Mouse (Mus musculus) CH12.LX (cell line): ENCODE measurements at regions not wholly inside any gene's neighbourhood (a gene's known extent, or its start where the extent isn't known, plus 50 kb on each side); places are given as distances from the start of the nearest gene placed in this dataset.

Source experiments
- DNase-seq: peaks from one replicate; pipeline ENCODE4 v3.0.0-alpha.2; 2013; ENCODE audit errors: extremely low read depth
- H3K27ac ChIP-seq: 2 replicates; pipeline ENCODE4 v1.5.1; 2012; ENCODE audit warnings: low read depth, mild to moderate bottlenecking, control low read depth, moderate library complexity; ENCODE audit not compliant: insufficient read depth
- H3K27me3 ChIP-seq: replicated peaks from 2 replicates; pipeline ENCODE3; 2012; ENCODE audit warnings: inconsistent platforms
- H3K36me3 ChIP-seq, 2 experiments: replicated peaks in 1 of 2; 2 replicates each; pipeline versions ENCODE3 to v1.6.1; 2012; ENCODE audit warnings: inconsistent platforms in 1 of 2, low read length in 1 of 2, mild to moderate bottlenecking in 1 of 2, mixed read lengths in 1 of 2, moderate library complexity in 1 of 2; ENCODE audit not compliant: control insufficient read depth in 1 of 2, insufficient read depth in 1 of 2
- H3K4me1 ChIP-seq, 2 experiments: 2 replicates each; pipeline ENCODE4 v1.6.1; 2012; ENCODE audit warnings: inconsistent platforms in 1 of 2, moderate library complexity in 1 of 2; ENCODE audit not compliant: insufficient read depth in 2 of 2, control insufficient read depth in 1 of 2
- H3K4me2 ChIP-seq: 2 replicates; pipeline ENCODE4 v1.6.1; 2012; ENCODE audit warnings: low read depth, mild to moderate bottlenecking, control low read depth; ENCODE audit not compliant: poor library complexity, insufficient read depth, severe bottlenecking
- H3K4me3 ChIP-seq, 3 experiments: fragments of 150-350 bp in 1 of 3; sonication (generic) in 1 of 3; replicated peaks in 1 of 3; 2 replicates each; pipeline versions ENCODE3 to v1.5.1; 2011 to 2012; ENCODE audit warnings: low read depth in 2 of 3, low read length in 2 of 3, mild to moderate bottlenecking in 2 of 3, moderate library complexity in 2 of 3, control low read depth in 1 of 3, improper control_type of control experiment in 1 of 3, inconsistent platforms in 1 of 3, mixed read lengths in 1 of 3; ENCODE audit not compliant: poor library complexity in 1 of 3
- H3K79me2 ChIP-seq: replicated peaks from 2 replicates; pipeline ENCODE4 v1.6.1; 2012; ENCODE audit warnings: mild to moderate bottlenecking, moderate library complexity; ENCODE audit not compliant: control insufficient read depth, poor library complexity, insufficient read depth, severe bottlenecking; ENCODE audit errors: extremely low read depth
- H3K9ac ChIP-seq: 2 replicates; pipeline ENCODE4 v1.6.1; 2012; ENCODE audit warnings: low read depth, mild to moderate bottlenecking, control low read depth, moderate library complexity; ENCODE audit not compliant: insufficient read depth
- H3K9me3 ChIP-seq: replicated peaks from 2 replicates; pipeline ENCODE3; 2012; ENCODE audit warnings: low read length, inconsistent platforms, mixed read lengths
- BHLHE40 ChIP-seq: IDR thresholded peaks from 2 replicates; pipeline ENCODE4 v1.6.1; 2011; ENCODE audit warnings: mild to moderate bottlenecking, low read depth, low read length, improper control_type of control experiment
- CHD2 ChIP-seq: IDR thresholded peaks from 2 replicates; pipeline ENCODE4 v1.6.1; 2011; ENCODE audit warnings: low read length, improper control_type of control experiment
- CTCF ChIP-seq, 2 experiments: IDR thresholded peaks in 1 of 2; conservative IDR thresholded peaks in 1 of 2; 2 replicates each; pipeline ENCODE4 v1.5.1; 2011 to 2012; ENCODE audit warnings: low read depth in 2 of 2, low read length in 2 of 2, improper control_type of control experiment in 1 of 2, inconsistent platforms in 1 of 2, mild to moderate bottlenecking in 1 of 2, moderate library complexity in 1 of 2
- E2F4 ChIP-seq: IDR thresholded peaks from 2 replicates; pipeline ENCODE4 v1.6.1; 2011; ENCODE audit warnings: low read depth, low read length, improper control_type of control experiment; ENCODE audit not compliant: insufficient replicate concordance
- GABPA ChIP-seq: IDR thresholded peaks from 2 replicates; pipeline ENCODE4 v1.6.1; 2012; ENCODE audit warnings: low read depth, low read length, improper control_type of control experiment, inconsistent platforms; ENCODE audit not compliant: insufficient replicate concordance
- JUN ChIP-seq: IDR thresholded peaks from 2 replicates; pipeline ENCODE4 v1.6.1; 2011; ENCODE audit warnings: low read depth, mild to moderate bottlenecking, low read length, improper control_type of control experiment, moderate library complexity; ENCODE audit not compliant: insufficient read depth
- KAT2A ChIP-seq: IDR thresholded peaks from 2 replicates; pipeline ENCODE4 v1.6.1; 2012; ENCODE audit warnings: low read length, improper control_type of control experiment, inconsistent platforms; ENCODE audit not compliant: insufficient replicate concordance
- MAFK ChIP-seq: IDR thresholded peaks from 2 replicates; pipeline ENCODE4 v1.6.1; 2011; ENCODE audit warnings: low read length, improper control_type of control experiment; ENCODE audit not compliant: insufficient replicate concordance
- MXI1 ChIP-seq: IDR thresholded peaks from 2 replicates; pipeline ENCODE4 v1.6.1; 2011; ENCODE audit warnings: mild to moderate bottlenecking, low read depth, low read length, improper control_type of control experiment
- NELFE ChIP-seq: IDR thresholded peaks from 2 replicates; pipeline ENCODE4 v1.6.1; 2011; ENCODE audit warnings: low read depth, low read length, improper control_type of control experiment
- PAX5 ChIP-seq: IDR thresholded peaks from 2 replicates; pipeline ENCODE4 v1.6.1; 2012; ENCODE audit warnings: low read length, inconsistent platforms, mixed read lengths
- POLR2AphosphoS2 ChIP-seq: IDR thresholded peaks from 2 replicates; pipeline ENCODE4 v1.6.1; 2011; ENCODE audit warnings: low read depth, low read length, improper control_type of control experiment
- SIN3A ChIP-seq: IDR thresholded peaks from 2 replicates; pipeline ENCODE4 v1.6.1; 2012; ENCODE audit warnings: low read length, improper control_type of control experiment, inconsistent platforms
- SMC3 ChIP-seq: IDR thresholded peaks from 2 replicates; pipeline ENCODE4 v1.6.1; 2011; ENCODE audit warnings: low read depth, low read length, improper control_type of control experiment
- TBP ChIP-seq: conservative IDR thresholded peaks from 2 replicates; pipeline ENCODE4 v1.6.1; 2011; ENCODE audit warnings: low read depth, low read length, improper control_type of control experiment
- TCF12 ChIP-seq: IDR thresholded peaks from 2 replicates; pipeline ENCODE4 v1.6.1; 2014; ENCODE audit warnings: low read depth, mild to moderate bottlenecking, inconsistent platforms, low read length, improper control_type of control experiment
- USF2 ChIP-seq: conservative IDR thresholded peaks from 2 replicates; pipeline ENCODE4 v1.6.1; 2011; ENCODE audit warnings: low read depth, low read length, improper control_type of control experiment
- ZC3H11A ChIP-seq: IDR thresholded peaks from 2 replicates; pipeline ENCODE4 v1.6.1; 2012; ENCODE audit warnings: low read depth, mild to moderate bottlenecking, inconsistent platforms, low read length, improper control_type of control experiment
- ZKSCAN1 ChIP-seq: IDR thresholded peaks from 2 replicates; pipeline ENCODE4 v1.6.1; 2012; ENCODE audit warnings: low read depth, inconsistent platforms, low read length, improper control_type of control experiment, borderline replicate concordance
- ZMIZ1 ChIP-seq: IDR thresholded peaks from 2 replicates; pipeline ENCODE4 v1.6.1; 2012; ENCODE audit warnings: low read depth, mild to moderate bottlenecking, inconsistent platforms, low read length, improper control_type of control experiment
- ZNF384 ChIP-seq: IDR thresholded peaks from 2 replicates; pipeline ENCODE4 v1.6.1; 2012; ENCODE audit warnings: low read depth, low read length, improper control_type of control experiment, inconsistent platforms
- dilution Hi-C: fragments of 300-500 bp; cut with MboI; formaldehyde crosslinking; loops from 2 replicates; pipeline ENCODE4 v1.14.3; 2020; ENCODE audit warnings: low sequenced_read_pairs; ENCODE audit not compliant: extremely low pct_unique_long_range_greater_than_20kb, extremely low pct_ligation_motif_present
- in situ Hi-C: fragments of 300-500 bp; cut with MboI; formaldehyde crosslinking; loops from 3 replicates; pipeline ENCODE4 v1.14.3; 2019; ENCODE audit warnings: low sequenced_read_pairs, low pct_ligation_motif_present, low pct_unique_long_range_greater_than_20kb, mixed read lengths

DNA sequence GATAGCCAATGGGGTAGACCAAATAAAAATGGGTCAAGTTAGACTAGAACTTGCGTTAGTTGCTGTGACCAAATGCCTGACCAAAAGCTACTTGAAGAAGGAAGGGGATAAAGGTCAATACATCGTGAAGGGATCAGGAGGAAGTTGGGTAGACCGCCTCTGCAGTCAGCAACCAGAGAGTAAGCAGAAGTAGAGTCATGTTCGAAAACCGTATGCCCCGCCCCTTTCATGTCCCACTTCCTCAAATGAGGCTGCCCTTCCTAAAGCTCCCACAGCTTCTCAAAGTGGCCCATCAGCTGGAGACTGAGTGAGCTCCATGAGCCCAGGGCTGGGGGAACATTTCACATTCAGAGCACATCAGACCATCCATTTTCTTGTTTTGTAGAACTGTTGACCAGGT lies 301.2 kb upstream of the Ppp2r3a start:
- TF ChIP-seq MAFK: no peak
- no peak for TF ChIP-seq ZNF384
- no peak for TF ChIP-seq NELFE
- TF ChIP-seq USF2: no peak
- TF ChIP-seq SIN3A: no peak
- TF ChIP-seq TBP: no peak
- no peak for TF ChIP-seq ZC3H11A
- no peak for TF ChIP-seq ZKSCAN1
- no peak for TF ChIP-seq ZMIZ1
- no peak for TF ChIP-seq CTCF (conservative IDR thresholded peaks at IDR 0.05 in 1 of 2, IDR thresholded peaks at IDR 0.05 in 1 of 2; ENCODE audit: low read depth in 2 of 2, low read length in 2 of 2)
- TF ChIP-seq TCF12: no peak
- no peak for TF ChIP-seq SMC3
- TF ChIP-seq KAT2A: no peak
- TF ChIP-seq POLR2AphosphoS2: no peak
- peaks cover 70% of the 10 kb centered on the region for H3K9me3 ChIP-seq
- no peak overlapping the region for H3K9ac ChIP-seq
- H3K4me3 ChIP-seq: no peak overlapping the region
- no peak overlapping the region for H3K4me2 ChIP-seq
- no peak overlapping the region for H3K27ac ChIP-seq
- dilution Hi-C loops (no loop called here), in situ Hi-C loops (no loop called here)
- H3K79me2 ChIP-seq: no peaks in the 10 kb centered on the region
- H3K36me3 ChIP-seq: no peaks in the 10 kb centered on the region
- DNase-seq: no peak
- H3K27me3 ChIP-seq: no peaks in the 10 kb centered on the region
- H3K4me1 ChIP-seq: no peaks in the 10 kb centered on the region

DNA sequence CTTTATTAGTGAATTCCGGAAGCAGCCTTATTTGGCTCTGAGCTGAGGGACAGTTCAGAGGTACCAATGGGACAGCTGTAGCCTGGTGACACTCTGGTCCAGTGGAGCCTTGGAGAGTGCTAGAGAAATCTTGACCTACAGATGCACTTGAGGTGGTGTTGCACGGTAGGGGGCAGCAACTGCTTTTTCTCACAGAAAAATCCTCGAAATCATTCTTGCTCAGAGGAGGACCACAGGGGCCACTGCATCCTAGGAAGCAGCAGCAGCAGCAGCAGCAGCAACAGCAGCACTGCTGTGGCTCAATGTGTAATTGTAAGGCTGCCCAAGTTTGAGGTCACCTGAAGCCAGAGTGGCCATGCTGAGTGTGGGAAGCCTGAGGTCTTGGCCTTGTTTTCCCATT lies 299.7 kb upstream of the Ppp2r3a start:
- DNase-seq: no peak
- Histone ChIP-seq H3K27ac (no peak overlapping the region), H3K4me2 (no peak overlapping the region)
- TF ChIP-seq E2F4 (no peak), CTCF (conservative IDR thresholded peaks at IDR 0.05 in 1 of 2, IDR thresholded peaks at IDR 0.05 in 1 of 2; ENCODE audit: low read depth in 2 of 2, low read length in 2 of 2) (no peak), CHD2 (no peak), MAFK (no peak), MXI1 (no peak), GABPA (no peak), SIN3A (no peak), BHLHE40 (no peak), JUN (no peak), PAX5 (no peak), NELFE (no peak)
- TF ChIP-seq, all 38 proteins: peak for 0
- Histone ChIP-seq H3K36me3 (no peaks in the 10 kb centered on the region), H3K4me3 (no peak overlapping the region), H3K79me2 (no peaks in the 10 kb centered on the region), H3K9me3 (peaks cover 66% of the 10 kb centered on the region), H3K9ac (no peak overlapping the region), H3K27me3 (no peaks in the 10 kb centered on the region), H3K4me1 (no peaks in the 10 kb centered on the region)
- in situ Hi-C loops: no loop called here
- dilution Hi-C loops: no loop called here
